Mouse (Mus musculus) cerebellum, adult 11 months (tissue): ENCODE results near the gene Gmds.

Experiments
- DNase-seq: peaks from one replicate; pipeline ENCODE4 v3.0.0; 2022

Gmds gene

GRCm38 (mm10) chr13:32145916-32146315, 192.6 kb downstream of the Gmds start:
- peak; percentile 21 for DNase-seq

GRCm38 (mm10) chr13:32145179-32145578, 193.4 kb downstream of the Gmds start:
- DNase-seq = no peak

GRCm38 (mm10) chr13:32143651-32144050, 194.9 kb downstream of the Gmds start:
- DNase-seq = no peak

GRCm38 (mm10) chr13:32134663-32135273, 203.8 kb downstream of the Gmds start:
- no peak for DNase-seq

- DNase-seq = no peak
These were observed 208.6 kb downstream of the Gmds start for GRCm38 (mm10) chr13:32129970-32130369.

GRCm38 (mm10) chr13:32118386-32118785, 220.2 kb downstream of the Gmds start:
- no peak for DNase-seq

- DNase-seq = no peak
These were observed 223.1 kb downstream of the Gmds start for GRCm38 (mm10) chr13:32115468-32115867.

- no peak for DNase-seq
These were observed 224.7 kb downstream of the Gmds start for GRCm38 (mm10) chr13:32113875-32114274.

GRCm38 (mm10) chr13:32088303-32088977, 250.1 kb downstream of the Gmds start:
- no peak for DNase-seq

GRCm38 (mm10) chr13:32080520-32081249, 257.9 kb downstream of the Gmds start:
- DNase-seq = no peak

- no peak for DNase-seq
These were observed 264.9 kb downstream of the Gmds start for GRCm38 (mm10) chr13:32073630-32074029.

GRCm38 (mm10) chr13:32055321-32055720, 283.2 kb downstream of the Gmds start:
- no peak for DNase-seq

GRCm38 (mm10) chr13:32053587-32053986, 285.0 kb downstream of the Gmds start:
- DNase-seq = no peak

- no peak for DNase-seq
These were observed 290.3 kb downstream of the Gmds start for GRCm38 (mm10) chr13:32047980-32048959.

GRCm38 (mm10) chr13:32046961-32047360, 291.6 kb downstream of the Gmds start:
- DNase-seq = no peak

GRCm38 (mm10) chr13:32042748-32043147, 295.8 kb downstream of the Gmds start:
- no peak for DNase-seq

- no peak for DNase-seq
These were observed 297.7 kb downstream of the Gmds start for GRCm38 (mm10) chr13:32040822-32041221.

- no peak for DNase-seq
These were observed 301.6 kb downstream of the Gmds start for GRCm38 (mm10) chr13:32036902-32037301.

GRCm38 (mm10) chr13:32034799-32035448, 303.6 kb downstream of the Gmds start:
- DNase-seq = no peak

- no peak for DNase-seq
These were observed 304.4 kb downstream of the Gmds start for GRCm38 (mm10) chr13:32034139-32034538.

GRCm38 (mm10) chr13:32026226-32026975, 312.1 kb downstream of the Gmds start:
- no peak for DNase-seq
